Mouse (Mus musculus): ENCODE measurements at regions not wholly inside any gene's neighbourhood (a gene's known extent, or its start where the extent isn't known, plus 50 kb on each side); places are given as distances from the start of the nearest gene placed in this dataset.

DNA sequence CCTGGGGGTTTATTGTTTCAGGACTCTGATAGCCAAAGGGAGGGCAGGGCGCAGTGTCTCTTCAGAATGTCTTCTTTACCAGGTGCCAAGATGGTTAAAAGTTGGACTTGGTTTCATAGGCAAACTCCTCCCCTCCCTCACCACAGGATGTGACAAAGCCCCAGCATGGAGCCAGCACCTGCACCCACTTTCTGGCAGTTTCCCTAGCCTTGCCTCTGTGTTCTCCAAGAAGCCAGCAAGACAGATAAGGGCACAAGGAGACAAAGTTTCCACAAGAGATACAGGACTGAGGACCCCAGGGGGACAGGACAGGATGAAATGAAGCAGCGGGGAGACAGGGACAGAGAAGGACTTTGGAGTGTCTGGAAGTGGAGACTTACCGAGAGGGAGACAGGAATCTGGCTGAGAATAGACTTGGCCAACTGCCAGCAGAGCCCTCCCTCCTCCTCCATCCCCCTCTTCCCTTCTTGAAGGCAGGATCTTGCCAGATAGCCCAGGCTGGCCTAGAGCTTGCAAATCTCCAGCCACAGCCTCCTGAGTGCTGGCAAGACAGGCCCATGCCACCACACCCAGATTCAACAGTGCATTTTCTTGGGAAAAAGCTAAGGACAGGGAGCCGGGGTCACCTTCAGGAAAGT lies 181.5 kb upstream of the Sdk2 start:
- Histone ChIP-seq H3K36me3 (ENCODE audit: control insufficient read depth, insufficient read depth, low read length, poor library complexity, severe bottlenecking) (no peaks in the 10 kb centered on the region), H3K27me3 (ENCODE audit: control insufficient read depth, insufficient read depth, low read length, poor library complexity, severe bottlenecking) (no peaks in the 10 kb centered on the region)
- no peak for DNase-seq (ENCODE audit: low read depth, low spot score)

DNA sequence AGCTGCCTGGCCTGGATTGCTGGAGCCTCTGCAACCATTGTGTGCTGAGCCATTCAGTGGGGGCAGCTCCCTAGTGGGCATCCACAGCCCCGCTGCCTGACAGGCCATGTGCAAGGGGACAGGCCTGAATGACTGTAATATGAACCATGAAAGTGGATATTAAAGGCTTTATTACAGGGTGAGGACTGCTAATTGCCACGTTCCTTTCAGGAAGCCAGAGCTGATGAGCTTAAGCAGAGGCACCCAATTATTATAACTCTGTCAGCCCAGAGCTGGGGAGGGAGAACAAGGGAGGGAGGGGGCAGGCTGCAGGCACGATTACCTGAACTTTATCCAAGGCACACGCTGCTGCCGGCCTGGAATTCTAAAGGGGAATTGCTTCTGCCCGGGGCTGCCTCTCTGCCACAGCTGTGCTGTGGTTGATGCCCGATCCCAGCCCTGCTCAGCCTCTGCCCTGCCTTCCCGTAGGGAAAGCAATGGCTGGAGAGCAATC lies 172.5 kb upstream of the Sdk2 start:
- DNase-seq (ENCODE audit: low read depth, low spot score), result no peak

DNA sequence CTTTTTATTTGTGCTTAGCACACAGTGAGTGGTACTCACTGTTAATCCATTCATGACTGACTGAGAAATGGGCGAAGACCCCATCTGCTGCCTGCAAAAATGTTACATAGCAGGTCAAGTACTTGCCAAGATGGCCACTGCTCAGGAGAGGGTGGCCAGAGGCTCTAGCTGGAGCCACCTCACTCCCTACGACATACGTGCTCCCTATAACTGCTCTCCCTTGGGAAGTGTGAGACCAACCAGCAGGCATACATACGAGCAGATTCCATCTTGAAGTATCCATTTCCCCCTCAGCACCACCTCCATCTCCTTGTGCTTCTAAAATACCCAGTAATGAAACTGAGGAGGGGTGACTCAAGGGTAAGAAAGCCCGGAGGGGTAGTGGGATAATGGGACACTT lies 172.0 kb upstream of the Sdk2 start:
- H3K27me3 ChIP-seq (ENCODE audit: control insufficient read depth, insufficient read depth, low read length, poor library complexity, severe bottlenecking), result no peaks in the 10 kb centered on the region; the same call in 1 of the 2 replicates

More for the DNA sequence above, 172.5 kb upstream of the Sdk2 start:
- no peaks in the 10 kb centered on the region for H3K27me3 ChIP-seq (ENCODE audit: control insufficient read depth, insufficient read depth, low read length, poor library complexity, severe bottlenecking)
- H3K36me3 ChIP-seq (ENCODE audit: control insufficient read depth, insufficient read depth, low read length, poor library complexity, severe bottlenecking), result no peaks in the 10 kb centered on the region

DNA sequence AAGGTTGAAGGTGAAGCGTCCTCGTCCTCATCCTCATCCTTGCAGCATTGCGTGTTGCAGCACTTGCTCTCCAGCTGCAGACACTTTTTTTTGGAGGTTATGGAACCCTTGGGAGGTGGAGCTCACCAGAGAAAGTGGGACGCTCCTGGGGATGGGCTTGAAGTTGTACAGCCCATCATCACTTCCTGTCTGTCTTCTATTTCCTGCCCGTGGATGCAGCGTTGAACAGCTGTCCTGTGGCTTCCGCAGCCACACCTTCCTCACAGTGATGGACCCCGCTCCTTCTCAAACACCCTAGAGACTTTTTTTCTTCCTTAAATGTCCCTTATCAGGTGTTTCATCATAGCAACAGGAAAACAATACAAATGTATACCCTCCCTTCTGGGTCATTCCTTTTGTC lies 171.5 kb upstream of the Sdk2 start:
- no peaks in the 10 kb centered on the region; the same call in 1 of the 2 replicates for H3K27me3 ChIP-seq (ENCODE audit: control insufficient read depth, insufficient read depth, low read length, poor library complexity, severe bottlenecking)
- H3K36me3 ChIP-seq (ENCODE audit: control insufficient read depth, insufficient read depth, low read length, poor library complexity, severe bottlenecking), result no peaks in the 10 kb centered on the region
- peak; percentile 57 for DNase-seq (ENCODE audit: low read depth, low spot score)

More for the DNA sequence above, 172.0 kb upstream of the Sdk2 start:
- no peak for DNase-seq (ENCODE audit: low read depth, low spot score)
- no peaks in the 10 kb centered on the region for H3K36me3 ChIP-seq (ENCODE audit: control insufficient read depth, insufficient read depth, low read length, poor library complexity, severe bottlenecking)

DNA sequence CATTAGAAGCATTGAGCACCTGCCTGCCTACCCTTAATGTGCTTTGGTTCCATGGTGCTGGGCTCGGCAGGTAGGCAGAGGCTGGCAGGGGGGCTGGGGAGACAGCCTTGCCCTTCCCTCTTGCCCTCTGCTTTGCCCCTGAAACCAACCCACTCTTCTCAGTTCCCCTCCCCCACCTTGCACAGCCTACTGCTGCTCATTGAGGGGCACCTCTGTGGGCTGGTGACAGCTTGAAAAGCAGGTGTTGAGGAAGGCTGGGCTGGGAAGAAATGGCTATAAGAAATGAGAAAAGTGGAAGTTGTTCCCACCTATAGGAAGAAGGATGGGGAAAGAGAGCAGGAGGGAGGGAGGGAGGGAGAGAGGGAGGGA lies 167.7 kb upstream of the Sdk2 start:
- DNase-seq (ENCODE audit: low read depth, low spot score), result peak; percentile 30
- Histone ChIP-seq H3K27me3 (ENCODE audit: control insufficient read depth, insufficient read depth, low read length, poor library complexity, severe bottlenecking) (no peaks in the 10 kb centered on the region; the same call in 1 of the 2 replicates), H3K36me3 (ENCODE audit: control insufficient read depth, insufficient read depth, low read length, poor library complexity, severe bottlenecking) (no peaks in the 10 kb centered on the region)

DNA sequence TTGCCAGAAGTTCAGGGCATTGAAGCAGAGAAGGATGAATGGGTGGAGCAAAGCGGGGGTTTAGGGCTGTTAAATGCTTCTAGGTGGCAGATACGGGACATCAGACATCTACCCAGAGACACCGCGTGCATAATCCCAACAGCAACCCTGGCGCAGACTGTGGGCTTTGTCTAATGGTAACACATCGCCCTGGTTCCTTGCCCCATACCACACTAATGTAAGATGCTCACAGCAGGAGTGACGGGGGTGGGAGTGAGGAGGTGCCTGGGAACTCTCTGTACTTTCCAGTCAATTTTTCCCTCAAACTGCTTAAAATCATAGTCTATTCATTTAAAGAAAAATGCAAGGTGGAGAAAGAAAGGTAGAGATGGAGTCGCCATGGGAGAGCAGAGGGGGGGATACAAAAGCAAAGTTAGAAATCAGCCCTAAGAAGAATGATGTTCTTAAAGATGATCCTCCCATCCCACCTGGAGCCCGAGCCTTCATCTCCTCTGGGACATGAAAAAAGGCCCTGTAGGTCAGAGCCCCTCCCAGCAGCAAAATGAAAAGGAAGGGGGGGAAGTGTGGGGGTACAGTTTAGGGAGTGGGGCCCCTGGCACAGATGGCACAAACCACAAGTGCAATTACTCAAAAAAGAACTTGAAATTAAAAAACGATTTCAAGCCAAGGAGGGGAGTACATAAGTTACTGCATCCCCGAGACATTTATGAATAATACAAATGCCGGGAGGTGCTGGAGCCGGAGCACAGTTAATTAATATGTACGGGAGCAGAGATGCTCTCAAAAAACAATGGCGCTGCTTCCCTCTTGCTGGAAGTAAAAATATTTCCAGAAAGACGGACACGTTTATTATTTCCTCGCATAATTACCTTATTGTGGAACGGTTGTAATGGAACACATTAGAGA lies 167.0 kb upstream of the Sdk2 start:
- Histone ChIP-seq H3K36me3 (ENCODE audit: control insufficient read depth, insufficient read depth, low read length, poor library complexity, severe bottlenecking) (no peaks in the 10 kb centered on the region), H3K27me3 (ENCODE audit: control insufficient read depth, insufficient read depth, low read length, poor library complexity, severe bottlenecking) (no peaks in the 10 kb centered on the region; the same call in 1 of the 2 replicates)
- DNase-seq (ENCODE audit: low read depth, low spot score), result no peak

DNA sequence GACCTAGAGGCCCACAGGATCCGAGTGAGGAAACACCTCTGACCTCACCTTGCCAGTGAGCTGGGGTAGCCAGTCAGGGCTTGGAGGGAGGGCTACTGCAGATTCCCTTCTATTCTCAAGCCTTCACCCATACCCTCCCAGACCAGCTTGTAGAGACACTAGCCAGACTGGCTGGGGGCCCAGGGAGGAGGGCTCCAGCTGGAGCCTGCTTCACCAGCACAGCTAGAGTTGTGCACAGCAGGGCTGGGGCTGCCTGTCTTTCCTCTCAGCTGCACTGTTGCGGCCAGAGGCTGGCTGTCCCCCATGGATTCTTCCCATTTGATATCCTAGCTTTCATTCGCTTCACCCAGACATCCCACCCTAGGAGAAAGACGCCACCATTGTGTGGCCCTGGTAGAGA lies 165.0 kb upstream of the Sdk2 start:
- H3K36me3 ChIP-seq (ENCODE audit: control insufficient read depth, insufficient read depth, low read length, poor library complexity, severe bottlenecking), result no peaks in the 10 kb centered on the region
- no peaks in the 10 kb centered on the region; the same call in 1 of the 2 replicates for H3K27me3 ChIP-seq (ENCODE audit: control insufficient read depth, insufficient read depth, low read length, poor library complexity, severe bottlenecking)
- DNase-seq (ENCODE audit: low read depth, low spot score), result no peak

DNA sequence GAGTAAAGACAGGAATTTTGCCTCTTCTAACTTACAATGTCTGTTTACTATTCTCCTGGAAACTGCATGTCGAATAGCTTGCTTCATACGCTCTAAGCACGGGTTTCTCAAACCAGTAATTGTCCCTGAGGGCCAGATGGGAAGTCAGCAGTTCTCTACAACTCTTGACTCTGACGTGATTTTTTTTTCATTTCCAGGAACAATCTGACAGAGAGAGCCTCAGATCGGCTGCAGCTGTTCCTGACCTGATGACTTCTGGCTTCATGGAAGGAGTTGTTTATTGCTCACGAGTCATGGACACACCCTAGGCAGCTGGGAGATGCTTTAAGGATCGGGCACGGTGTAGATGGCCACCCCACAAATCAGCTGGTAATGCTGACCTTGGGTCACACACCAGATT lies 162.9 kb upstream of the Sdk2 start:
- no peaks in the 10 kb centered on the region for H3K36me3 ChIP-seq (ENCODE audit: control insufficient read depth, insufficient read depth, low read length, poor library complexity, severe bottlenecking)
- DNase-seq (ENCODE audit: low read depth, low spot score), result peak; percentile 47
- H3K27me3 ChIP-seq (ENCODE audit: control insufficient read depth, insufficient read depth, low read length, poor library complexity, severe bottlenecking), result no peaks in the 10 kb centered on the region; the same call in 1 of the 2 replicates

DNA sequence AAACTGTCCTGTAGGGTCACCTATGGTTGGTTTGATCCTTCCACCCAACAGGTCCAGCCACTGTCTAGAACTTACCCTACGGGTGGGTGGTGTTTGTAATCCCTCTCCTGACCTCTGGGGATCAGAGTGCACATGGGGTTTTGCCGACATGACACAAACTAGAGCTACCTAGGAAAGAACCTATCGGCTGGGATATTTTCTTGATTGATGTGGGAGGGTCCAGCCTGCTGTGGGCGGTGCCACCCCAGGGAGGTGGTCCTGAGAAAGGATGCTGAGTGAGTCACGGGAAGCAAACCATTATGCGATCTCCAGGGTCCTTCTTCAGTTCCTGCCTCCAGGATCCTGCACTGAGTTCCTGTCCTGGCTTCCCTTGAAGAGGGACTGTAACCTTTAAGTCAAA lies 162.3 kb upstream of the Sdk2 start:
- no peaks in the 10 kb centered on the region; the same call in 1 of the 2 replicates for H3K27me3 ChIP-seq (ENCODE audit: control insufficient read depth, insufficient read depth, low read length, poor library complexity, severe bottlenecking)
- no peaks in the 10 kb centered on the region for H3K36me3 ChIP-seq (ENCODE audit: control insufficient read depth, insufficient read depth, low read length, poor library complexity, severe bottlenecking)
- no peak for DNase-seq (ENCODE audit: low read depth, low spot score)

DNA sequence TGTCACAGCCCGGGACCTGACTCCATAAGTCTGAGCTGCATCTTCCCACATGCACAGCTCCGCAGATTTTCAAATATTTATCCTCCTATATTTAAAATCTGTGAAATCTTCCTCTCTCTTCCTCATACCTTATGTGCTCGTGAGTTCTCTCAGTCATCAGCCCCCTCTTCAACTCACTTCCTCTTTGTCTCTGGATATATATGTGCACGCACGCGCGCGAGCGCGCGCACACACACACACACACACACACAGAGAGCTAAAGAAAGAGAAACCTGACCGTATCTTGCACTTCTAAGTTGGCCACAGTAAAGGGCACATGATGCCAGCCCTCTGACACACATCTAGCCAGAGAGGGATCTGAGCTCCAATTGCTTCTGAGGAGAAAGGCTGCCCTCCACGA lies 159.7 kb upstream of the Sdk2 start:
- Histone ChIP-seq H3K27me3 (ENCODE audit: control insufficient read depth, insufficient read depth, low read length, poor library complexity, severe bottlenecking) (no peaks in the 10 kb centered on the region), H3K36me3 (ENCODE audit: control insufficient read depth, insufficient read depth, low read length, poor library complexity, severe bottlenecking) (no peaks in the 10 kb centered on the region)
- DNase-seq (ENCODE audit: low read depth, low spot score), result peak; percentile 87

DNA sequence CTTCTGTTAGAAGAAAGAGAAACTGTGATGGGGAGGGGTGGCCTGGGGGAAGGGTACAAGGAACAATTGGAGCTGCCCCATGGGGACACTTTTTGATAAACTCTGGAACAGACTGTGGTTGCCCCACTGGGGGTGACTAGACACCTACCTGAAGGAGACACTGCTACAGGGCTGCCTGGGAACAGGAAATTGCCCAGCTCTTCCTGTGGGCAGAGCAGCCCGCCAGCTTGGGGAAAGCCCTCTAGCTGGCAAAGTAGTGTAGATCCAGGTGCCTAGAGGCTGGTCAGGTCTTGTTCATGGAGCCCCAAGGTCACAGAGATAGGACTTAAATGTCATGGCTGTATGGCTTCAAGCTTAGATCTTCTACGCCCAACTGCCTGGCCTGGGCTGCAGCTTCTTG lies 157.9 kb upstream of the Sdk2 start:
- DNase-seq (ENCODE audit: low read depth, low spot score), result no peak
- Histone ChIP-seq H3K36me3 (ENCODE audit: control insufficient read depth, insufficient read depth, low read length, poor library complexity, severe bottlenecking) (no peaks in the 10 kb centered on the region), H3K27me3 (ENCODE audit: control insufficient read depth, insufficient read depth, low read length, poor library complexity, severe bottlenecking) (no peaks in the 10 kb centered on the region)

DNA sequence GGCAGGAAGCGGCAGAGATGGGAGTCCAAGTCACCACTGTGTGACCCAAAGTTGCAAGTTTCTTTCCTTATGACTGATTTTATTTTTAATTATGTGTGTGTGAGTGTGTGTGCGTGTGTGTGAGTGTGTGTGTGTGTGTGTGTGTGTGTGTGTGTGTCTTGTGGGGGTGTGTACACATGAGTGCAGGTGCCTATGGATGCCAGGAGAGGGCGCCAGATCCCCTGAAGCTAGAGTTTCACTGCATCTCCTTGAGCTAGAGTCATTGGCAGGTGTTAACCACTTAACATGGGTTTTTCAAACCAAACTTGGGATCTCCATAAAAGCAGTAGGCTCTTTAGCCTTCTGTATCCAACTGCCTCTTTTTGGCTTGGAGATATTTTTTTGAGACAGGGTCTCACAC lies 156.2 kb upstream of the Sdk2 start:
- Histone ChIP-seq H3K27me3 (ENCODE audit: control insufficient read depth, insufficient read depth, low read length, poor library complexity, severe bottlenecking) (no peaks in the 10 kb centered on the region), H3K36me3 (ENCODE audit: control insufficient read depth, insufficient read depth, low read length, poor library complexity, severe bottlenecking) (no peaks in the 10 kb centered on the region)
- DNase-seq (ENCODE audit: low read depth, low spot score), result no peak

DNA sequence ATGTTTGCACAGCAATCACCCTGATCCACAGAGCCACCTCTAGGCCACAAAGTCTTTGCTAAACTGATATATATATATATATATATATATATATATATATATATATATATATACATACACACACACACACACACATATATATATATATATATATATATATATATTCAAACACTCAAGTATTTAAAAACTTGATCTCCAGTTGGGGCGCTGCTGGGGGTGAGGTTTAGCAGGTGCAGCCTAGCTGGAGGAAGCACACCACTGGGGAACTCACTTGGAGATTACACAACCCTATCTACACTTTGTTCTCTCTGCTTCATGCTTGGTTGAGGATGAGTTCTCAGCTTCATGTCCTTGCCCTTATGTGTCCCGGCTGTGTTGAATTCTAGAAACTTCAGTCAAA lies 153.6 kb upstream of the Sdk2 start:
- no peaks in the 10 kb centered on the region for H3K36me3 ChIP-seq (ENCODE audit: control insufficient read depth, insufficient read depth, low read length, poor library complexity, severe bottlenecking)
- no peaks in the 10 kb centered on the region for H3K27me3 ChIP-seq (ENCODE audit: control insufficient read depth, insufficient read depth, low read length, poor library complexity, severe bottlenecking)
- no peak for DNase-seq (ENCODE audit: low read depth, low spot score)

DNA sequence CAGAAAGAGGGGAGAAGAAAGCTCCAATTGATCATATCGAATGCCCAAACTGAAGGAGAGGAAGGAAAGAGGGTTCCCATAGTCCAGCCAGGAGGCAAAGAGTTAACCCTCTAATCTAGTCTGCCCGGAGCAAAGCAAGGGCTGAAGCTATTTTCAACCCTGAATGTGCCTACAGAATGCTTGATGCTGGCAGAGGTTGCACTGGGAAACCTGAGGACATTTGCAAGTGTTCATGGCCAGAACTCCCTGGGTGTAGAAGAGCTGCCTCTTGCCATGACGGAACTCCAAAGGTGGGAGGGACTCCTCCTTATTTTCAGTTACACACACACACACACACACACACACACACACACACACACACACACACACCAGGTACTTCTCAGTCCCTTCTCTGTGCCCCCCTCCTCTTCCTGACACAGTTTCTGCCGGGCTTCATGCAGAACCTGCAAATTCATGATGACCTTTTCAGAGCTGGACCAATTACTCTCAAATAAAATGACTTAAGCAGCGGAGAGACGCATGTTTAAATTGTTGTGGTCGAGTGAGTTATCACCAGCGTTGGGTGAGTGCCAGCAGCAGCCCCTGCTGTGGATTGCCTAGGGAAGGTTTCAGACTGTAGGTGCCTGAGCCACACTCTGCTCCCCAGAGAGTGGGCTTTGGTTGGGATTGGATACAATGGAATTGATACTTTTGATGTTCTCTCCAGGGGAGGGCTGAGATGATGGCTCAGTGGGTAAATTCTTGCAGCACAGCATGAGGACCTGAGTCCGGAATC lies 152.1 kb upstream of the Sdk2 start:
- DNase-seq (ENCODE audit: low read depth, low spot score), result no peak
- H3K27me3 ChIP-seq (ENCODE audit: control insufficient read depth, insufficient read depth, low read length, poor library complexity, severe bottlenecking), result no peaks in the 10 kb centered on the region
- H3K36me3 ChIP-seq (ENCODE audit: control insufficient read depth, insufficient read depth, low read length, poor library complexity, severe bottlenecking), result no peaks in the 10 kb centered on the region

Data from splenic B cell, adult 2 months (primary cell).